Mouse (Mus musculus) MEL (cell line): ENCODE data around the gene Rhd.

ENCODE experiments used
- BHLHE40 ChIP-seq: IDR thresholded peaks from 2 replicates; pipeline ENCODE4 v1.6.1; 2012; ENCODE audit warnings: low read depth, mild to moderate bottlenecking, inconsistent platforms, low read length, improper control_type of control experiment, borderline replicate concordance
- CTCF ChIP-seq, 3 experiments: IDR thresholded peaks in 2 of 3; conservative IDR thresholded peaks in 1 of 3; 2 replicates each; pipeline ENCODE4 v1.5.1; 2011 to 2012; ENCODE audit warnings: low read length in 3 of 3, low read depth in 2 of 3, mild to moderate bottlenecking in 2 of 3, improper control_type of control experiment in 1 of 3, inconsistent platforms in 1 of 3, mixed read lengths in 1 of 3, moderate library complexity in 1 of 3; ENCODE audit not compliant: control insufficient read depth in 1 of 3, insufficient read depth in 1 of 3, poor library complexity in 1 of 3, severe bottlenecking in 1 of 3
- E2F4 ChIP-seq: IDR thresholded peaks from 2 replicates; pipeline ENCODE4 v1.6.1; 2011; ENCODE audit warnings: low read depth, low read length, improper control_type of control experiment, borderline replicate concordance
- GATA1 ChIP-seq: IDR thresholded peaks from 2 replicates; pipeline ENCODE4 v1.6.1; 2011; ENCODE audit warnings: low read depth, low read length, improper control_type of control experiment
- JUND ChIP-seq: IDR thresholded peaks from 2 replicates; pipeline ENCODE4 v1.6.1; 2011; ENCODE audit warnings: low read depth, mild to moderate bottlenecking, improper control_type of control experiment, low read length
- NRF1 ChIP-seq: IDR thresholded peaks from 2 replicates; pipeline ENCODE4 v1.6.1; 2014; ENCODE audit warnings: low read depth, mild to moderate bottlenecking, inconsistent platforms, low read length, improper control_type of control experiment, moderate library complexity; ENCODE audit not compliant: poor library complexity, insufficient read depth, severe bottlenecking
- POLR2A ChIP-seq, 2 experiments: IDR thresholded peaks; 2 replicates each; pipeline ENCODE4 v1.6.1; 2011 to 2012; ENCODE audit warnings: low read length in 2 of 2, mild to moderate bottlenecking in 2 of 2, control low read depth in 1 of 2, improper control_type of control experiment in 1 of 2, low read depth in 1 of 2, moderate library complexity in 1 of 2; ENCODE audit not compliant: control insufficient read depth in 1 of 2, insufficient read depth in 1 of 2, poor library complexity in 1 of 2
- SMC3 ChIP-seq: IDR thresholded peaks from 2 replicates; pipeline ENCODE4 v1.6.1; 2011; ENCODE audit warnings: low read depth, low read length, improper control_type of control experiment
- USF1 ChIP-seq: IDR thresholded peaks from 2 replicates; pipeline ENCODE4 v1.6.1; 2014; ENCODE audit warnings: low read depth, mild to moderate bottlenecking, inconsistent platforms, low read length, improper control_type of control experiment, moderate library complexity
- ZC3H11A ChIP-seq: IDR thresholded peaks from 2 replicates; pipeline ENCODE4 v1.6.1; 2012; ENCODE audit warnings: low read depth, mild to moderate bottlenecking, inconsistent platforms, low read length, improper control_type of control experiment

GRCm38 (mm10) chr4:134853259-134853636 lies 11.1 kb upstream of the Rhd start, which contains the start of gene Maco1:
- TF ChIP-seq BHLHE40 (no peak), SMC3 (no peak), E2F4 (no peak; the same call in 1 of the 2 replicates), CTCF (IDR thresholded peaks at IDR 0.05 in 2 of 3, conservative IDR thresholded peaks at IDR 0.05 in 1 of 3; ENCODE audit: control insufficient read depth in 1 of 3, insufficient read depth in 1 of 3, low read depth in 2 of 3, low read length in 3 of 3, poor library complexity in 1 of 3, severe bottlenecking in 1 of 3) (no peak), NRF1 (0 out of 2 replicates have a peak, but pooled peaks have one; percentile 34), POLR2A (IDR thresholded peaks at IDR 0.05; ENCODE audit: control insufficient read depth in 1 of 2, insufficient read depth in 1 of 2, low read depth in 1 of 2, low read length in 2 of 2, poor library complexity in 1 of 2) (no peak), USF1 (0 out of 2 replicates have a peak, but pooled peaks have one; percentile 4), JUND (no peak), ZC3H11A (no peak), GATA1 (no peak)
